Mouse (Mus musculus) stomach, embryonic 16.5 days (tissue): ENCODE data around the gene Styk1. TPM values are rescaled to one million over a fixed set of nuclear protein-coding genes. Genes with fewer than 3 reads are reported as not detected.

Experiments
- ATAC-seq: fragments of 200-750 bp; cut with Nextera tagmentation; 2 replicates; pipeline ENCODE4 v1.8.0; 2017; ENCODE audit warnings: moderate number of reproducible peaks, moderate TSS enrichment; ENCODE audit not compliant: insufficient read depth, low FRiP score
- H3K27ac ChIP-seq: fragments of 300-500 bp; sonication (generic); 2 replicates; pipeline ENCODE4 v1.5.1; 2014; ENCODE audit warnings: low read length
- H3K27me3 ChIP-seq: fragments of 300-500 bp; sonication (generic); 2 replicates; pipeline ENCODE4 v1.6.1; 2014; ENCODE audit warnings: low read length, control low read depth, mixed read lengths; ENCODE audit not compliant: control insufficient read depth, insufficient read depth
- H3K36me3 ChIP-seq: fragments of 300-500 bp; sonication (generic); 2 replicates; pipeline ENCODE4 v1.6.1; 2014; ENCODE audit warnings: low read length; ENCODE audit not compliant: control insufficient read depth, insufficient read depth
- H3K4me1 ChIP-seq: fragments of 300-500 bp; sonication (generic); 2 replicates; pipeline ENCODE4 v1.6.1; 2014; ENCODE audit warnings: low read length, control low read depth, mixed read lengths; ENCODE audit not compliant: control insufficient read depth, insufficient read depth
- H3K4me2 ChIP-seq: fragments of 300-500 bp; sonication (generic); 2 replicates; pipeline ENCODE4 v1.6.1; 2014; ENCODE audit warnings: low read depth, low read length, mixed read lengths
- H3K4me3 ChIP-seq: fragments of 300-500 bp; sonication (generic); replicated peaks from 2 replicates; pipeline ENCODE4 v1.5.1; 2014; ENCODE audit warnings: mild to moderate bottlenecking, low read length
- H3K9ac ChIP-seq: fragments of 300-500 bp; sonication (generic); 2 replicates; pipeline ENCODE4 v1.6.1; 2014; ENCODE audit warnings: low read length
- H3K9me3 ChIP-seq: fragments of 300-500 bp; sonication (generic); replicated peaks from 2 replicates; pipeline ENCODE4 v1.6.1; 2016; ENCODE audit warnings: low read length, control low read depth; ENCODE audit not compliant: control insufficient read depth
- WGBS: fragments of 180-500 bp; shearing (Covaris S2); extraction: QIAGEN DNeasy Blood & Tissue Kit; methylation state at CpG from one replicate; pipeline ENCODE4 v1.1.7; 2014; 5-methylcytosine and 5-hydroxymethylcytosine counted together
- polyA plus RNA-seq: library from polyadenylated mRNA; unstranded; fragments of >200 nt; fragmentation: Nextera tagmentation; extraction: Ambion mirVana; gene quantifications from 2 replicates; pipeline ENCODE4 v1.2.1, GENCODE M21; 2015

Styk1 gene
- polyA plus RNA-seq, 1 experiment from 2014 or later: 12.1 TPM

DNA sequence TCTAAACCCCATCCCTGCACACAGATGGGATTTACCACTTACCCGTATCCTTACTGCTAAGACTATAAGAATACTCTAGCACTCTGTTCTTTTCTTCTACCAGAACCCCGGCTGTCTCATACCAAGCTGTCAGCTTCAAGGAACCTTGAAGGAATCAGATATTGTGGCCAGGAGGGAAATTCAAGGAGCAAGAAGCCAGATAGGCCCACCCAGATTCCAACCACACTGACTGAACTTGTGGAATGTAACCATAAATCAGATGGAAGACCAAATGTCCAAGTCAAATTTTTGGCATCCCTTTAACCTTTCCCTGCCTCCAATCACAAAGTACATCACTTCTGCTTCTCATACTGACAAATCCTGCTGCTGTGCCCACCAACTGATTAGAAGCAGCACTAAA lies 6.4 kb downstream of the Styk1 start:
- Histone ChIP-seq H3K4me3 (no peak overlapping the region), H3K36me3 (no peaks in the 10 kb centered on the region), H3K9ac (no peak overlapping the region), H3K4me2 (no peak overlapping the region), H3K27ac (no peak overlapping the region), H3K27me3 (no peaks in the 10 kb centered on the region), H3K4me1 (no peaks in the 10 kb centered on the region), H3K9me3 (no peaks in the 10 kb centered on the region)
- 64% methylated on average over 2 of the region's 2 CpGs for WGBS
- ATAC-seq: no peak

DNA sequence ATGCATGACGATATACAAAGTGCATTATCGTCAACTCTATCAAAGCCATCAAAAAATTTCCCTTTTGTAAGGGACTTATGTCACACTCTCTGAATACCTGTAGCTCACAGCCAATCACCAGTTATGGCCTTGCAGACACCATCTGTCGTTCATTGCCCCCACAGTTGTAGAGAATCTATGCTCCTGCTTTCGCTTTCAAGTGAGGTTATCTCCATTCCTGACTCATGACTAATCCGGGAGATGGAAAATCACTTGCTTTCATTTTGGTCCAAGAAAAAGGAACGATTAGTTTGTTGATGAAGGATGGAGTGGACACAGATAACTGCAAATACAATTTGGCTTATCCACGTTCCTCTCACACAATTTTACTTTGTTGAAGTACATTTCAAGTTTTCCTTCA lies 9.1 kb downstream of the Styk1 start:
- Histone ChIP-seq H3K9ac (no peak overlapping the region), H3K4me3 (no peak overlapping the region), H3K27ac (no peak overlapping the region), H3K27me3 (no peaks in the 10 kb centered on the region), H3K4me1 (no peaks in the 10 kb centered on the region), H3K4me2 (no peak overlapping the region), H3K36me3 (no peaks in the 10 kb centered on the region), H3K9me3 (no peaks in the 10 kb centered on the region)
- no peak for ATAC-seq
- WGBS: 79% methylated on average over 7 of the region's 7 CpGs

DNA sequence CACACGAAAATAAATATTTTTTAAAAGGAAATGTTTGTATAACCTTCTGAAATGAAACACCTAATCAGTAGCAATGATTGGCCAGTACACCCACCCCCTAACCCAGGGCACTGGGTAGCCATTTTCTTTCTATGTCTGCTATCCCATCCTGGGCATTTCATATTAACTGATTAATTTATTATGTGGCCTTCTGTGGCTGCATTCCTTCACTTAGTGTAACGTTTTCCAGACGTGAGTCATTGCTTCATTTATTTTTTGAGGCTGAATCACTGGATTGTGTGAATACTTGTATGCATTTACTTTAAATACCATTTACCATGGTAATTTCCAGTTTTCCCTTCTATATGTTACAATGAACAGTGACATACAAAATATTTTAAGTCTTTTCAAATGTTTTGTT lies 13.3 kb downstream of the Styk1 start:
- Histone ChIP-seq H3K9ac (no peak overlapping the region), H3K9me3 (no peaks in the 10 kb centered on the region), H3K27ac (no peak overlapping the region), H3K4me2 (no peak overlapping the region), H3K4me1 (no peaks in the 10 kb centered on the region), H3K36me3 (no peaks in the 10 kb centered on the region), H3K27me3 (no peaks in the 10 kb centered on the region), H3K4me3 (no peak overlapping the region)
- 48% methylated on average over 3 of the region's 3 CpGs for WGBS
- no peak for ATAC-seq

DNA sequence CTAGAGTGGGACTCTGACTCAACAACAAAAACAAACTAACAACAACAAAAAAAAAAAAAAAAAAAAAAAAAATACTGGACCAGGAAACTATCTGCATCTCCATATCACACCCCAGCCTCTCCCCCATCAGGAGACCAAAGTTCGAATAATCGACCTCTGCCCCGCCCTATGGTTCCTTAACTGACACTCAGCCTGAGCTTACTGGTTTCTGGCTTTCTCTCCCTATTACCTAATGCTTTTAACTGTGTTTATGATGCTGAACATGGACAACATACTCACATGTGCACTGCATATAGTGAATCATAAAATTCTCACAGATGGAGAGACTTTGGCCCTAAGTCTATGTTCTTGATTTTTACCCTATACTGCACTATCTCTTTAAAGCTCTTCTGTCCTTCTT lies 14.1 kb downstream of the Styk1 start:
- peak; percentile 56; the same call in 1 of the 2 replicates for ATAC-seq

DNA sequence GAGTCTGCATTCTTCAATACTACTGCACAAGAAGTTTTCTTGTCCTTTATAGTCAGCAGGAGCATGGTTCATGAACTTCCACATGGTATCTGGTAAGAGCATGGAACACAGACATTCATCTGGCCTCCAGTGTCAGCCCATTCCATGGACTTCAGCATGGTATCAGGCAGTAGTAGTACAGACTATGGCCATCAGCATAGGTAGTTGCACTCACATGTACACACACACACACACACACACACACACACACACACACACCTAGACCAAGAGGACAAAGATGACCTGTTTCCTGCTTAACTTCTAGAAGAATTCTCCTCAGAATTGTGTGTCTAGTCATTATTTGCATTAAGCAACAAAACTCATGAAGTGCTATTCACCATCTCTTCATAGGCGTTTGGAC lies 14.6 kb downstream of the Styk1 start:
- WGBS: 76% methylated on average over 1 of the region's 1 CpGs
- no peaks in the 10 kb centered on the region for H3K27me3 ChIP-seq
- H3K4me1 ChIP-seq: no peaks in the 10 kb centered on the region
- no peak for ATAC-seq
- no peak overlapping the region for H3K9ac ChIP-seq
- no peaks in the 10 kb centered on the region for H3K9me3 ChIP-seq
- H3K4me3 ChIP-seq: no peak overlapping the region
- no peak overlapping the region for H3K27ac ChIP-seq
- no peak overlapping the region for H3K4me2 ChIP-seq
- no peaks in the 10 kb centered on the region for H3K36me3 ChIP-seq

More for the DNA sequence above, 14.1 kb downstream of the Styk1 start:
- Histone ChIP-seq H3K36me3 (no peaks in the 10 kb centered on the region), H3K4me2 (no peak overlapping the region), H3K27me3 (no peaks in the 10 kb centered on the region), H3K27ac (no peak overlapping the region), H3K9ac (no peak overlapping the region), H3K4me3 (no peak overlapping the region), H3K9me3 (no peaks in the 10 kb centered on the region), H3K4me1 (no peaks in the 10 kb centered on the region)
- 73% methylated on average over 3 of the region's 3 CpGs for WGBS

DNA sequence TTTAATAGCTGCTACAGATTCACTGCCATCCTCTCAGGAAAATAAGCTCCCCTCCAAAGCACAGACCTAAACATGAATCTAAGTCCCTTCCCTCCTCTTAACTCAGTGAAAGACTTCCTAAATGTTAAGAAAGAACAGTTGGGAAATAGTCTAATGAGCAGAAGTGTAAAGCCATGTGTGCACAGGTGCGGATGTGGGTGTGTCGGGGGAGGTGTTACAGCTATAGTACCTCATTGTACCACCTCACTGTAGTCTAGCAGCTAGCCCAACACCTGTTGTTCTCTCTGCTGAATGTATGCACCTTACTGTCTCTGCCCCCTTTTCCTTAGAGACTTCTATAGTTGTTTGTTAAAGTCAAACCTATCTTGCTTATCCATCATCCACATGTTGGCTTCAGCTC lies 26.3 kb downstream of the Styk1 start:
- Histone ChIP-seq H3K27ac (no peak overlapping the region), H3K4me1 (no peaks in the 10 kb centered on the region), H3K4me2 (no peak overlapping the region), H3K4me3 (no peak overlapping the region), H3K9me3 (no peaks in the 10 kb centered on the region), H3K36me3 (no peaks in the 10 kb centered on the region), H3K27me3 (no peaks in the 10 kb centered on the region), H3K9ac (no peak overlapping the region)
- no peak for ATAC-seq
- WGBS: 74% methylated on average over 2 of the region's 2 CpGs

DNA sequence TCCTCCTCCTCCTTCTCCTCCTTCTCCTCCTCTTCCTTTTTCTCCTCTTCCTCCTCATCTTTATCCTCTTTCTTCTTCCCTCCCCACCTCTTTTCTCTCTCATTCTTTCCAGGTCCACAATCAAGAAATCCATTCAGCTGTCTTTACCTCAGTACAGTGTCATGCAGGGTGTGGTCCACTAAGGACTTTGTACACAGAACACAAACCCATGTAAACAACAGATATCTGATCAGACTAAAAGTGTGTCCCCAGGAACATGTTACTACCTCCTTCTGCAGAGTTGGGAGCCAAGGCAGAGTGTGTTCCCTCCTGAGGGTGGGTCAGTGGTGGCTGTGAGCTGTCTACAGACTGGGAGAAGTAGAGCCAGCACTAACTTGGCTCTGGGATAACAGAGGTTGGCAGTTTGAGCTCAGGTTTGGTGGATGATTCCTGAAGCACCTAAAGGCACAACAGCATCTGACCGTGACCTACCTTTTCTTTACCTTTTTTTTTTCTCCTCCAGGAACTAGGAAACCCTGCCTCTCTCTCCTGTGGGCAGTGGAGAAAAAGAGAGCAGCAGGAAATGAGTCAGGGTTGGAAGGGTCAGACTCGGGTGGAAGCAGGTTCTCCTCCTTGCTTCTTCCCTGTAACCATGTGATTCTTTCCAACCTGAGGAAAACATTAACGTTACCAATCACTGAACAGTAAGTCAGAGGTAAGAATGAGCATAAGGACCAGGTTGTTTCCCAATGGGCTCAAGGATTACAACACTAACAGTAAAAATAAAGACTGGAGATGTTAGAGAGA lies 31.4 kb downstream of the Styk1 start:
- peak; percentile 66; the same call in 1 of the 2 replicates for ATAC-seq
- Histone ChIP-seq H3K4me3 (no peak overlapping the region), H3K36me3 (no peaks in the 10 kb centered on the region), H3K27me3 (no peaks in the 10 kb centered on the region), H3K27ac (0 out of 2 replicates have a peak overlapping the region, but pooled peaks have one; percentile 4), H3K9me3 (no peaks in the 10 kb centered on the region), H3K9ac (no peak overlapping the region), H3K4me2 (no peak overlapping the region), H3K4me1 (no peaks in the 10 kb centered on the region)
- 60% methylated on average over 3 of the region's 3 CpGs for WGBS

DNA sequence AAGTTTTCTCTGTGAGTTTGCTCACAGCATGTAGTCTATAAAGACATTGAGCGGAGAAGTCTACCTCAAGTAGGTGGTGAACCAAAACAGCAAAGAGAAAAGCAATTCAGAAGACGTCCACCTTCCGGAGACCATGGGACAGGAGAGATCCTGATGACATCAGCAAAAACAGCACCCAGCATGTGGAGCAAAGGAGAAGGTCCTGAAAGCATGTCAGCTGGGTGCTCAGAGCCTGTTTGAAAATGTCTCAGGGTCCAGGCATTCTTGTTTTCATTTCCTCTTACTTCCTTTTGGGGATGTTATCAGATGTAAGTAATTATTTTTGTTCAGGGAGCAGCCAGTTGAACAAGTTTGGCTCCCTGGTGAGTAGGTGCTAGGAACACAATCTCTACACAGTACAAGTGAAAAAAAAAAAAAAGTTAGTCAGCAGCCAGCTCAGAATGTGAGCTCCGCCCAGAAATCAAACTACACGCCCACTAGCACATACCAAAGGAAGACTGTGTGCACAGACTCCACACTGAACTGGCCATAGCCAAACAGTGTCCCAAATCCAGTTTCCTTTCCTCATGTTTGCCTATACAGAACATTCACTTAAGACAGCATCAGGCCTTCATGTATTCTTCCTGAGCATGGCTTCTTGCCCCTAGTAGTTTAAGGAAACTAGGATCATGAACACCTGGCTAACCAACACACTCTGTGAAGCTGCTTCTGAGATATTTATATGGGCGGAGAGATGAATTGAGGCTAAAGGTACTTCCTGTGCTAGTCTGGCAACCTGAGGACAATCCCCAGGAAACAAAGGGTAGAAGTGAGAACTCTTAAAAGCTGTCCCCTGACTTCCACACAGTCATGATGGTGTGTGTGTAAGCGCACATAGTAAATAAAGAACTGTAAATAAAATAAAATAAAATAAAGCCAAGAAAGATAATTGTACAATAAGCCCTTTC lies 37.0 kb downstream of the Styk1 start:
- H3K27ac ChIP-seq: peak overlapping the region; percentile 87
- H3K4me2 ChIP-seq: no peak overlapping the region

DNA sequence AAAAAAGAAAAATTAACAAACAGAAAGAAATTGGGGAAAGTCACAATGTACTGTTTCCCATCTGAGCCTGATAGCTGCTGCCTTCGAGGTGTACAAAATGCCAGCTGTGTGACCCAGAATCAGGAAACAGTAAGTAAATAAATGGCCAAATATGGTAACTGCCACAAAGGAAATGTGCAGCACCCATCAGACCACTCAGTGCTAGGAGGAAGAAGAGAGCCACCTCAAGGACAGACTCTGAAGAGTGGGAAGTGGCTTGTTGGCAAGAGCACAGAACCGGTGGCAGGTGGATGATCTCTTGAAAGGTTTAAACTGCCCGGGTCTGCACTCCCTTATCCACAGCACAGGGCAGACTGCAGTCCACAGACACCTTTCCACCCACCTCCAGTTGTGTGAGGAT lies 45.4 kb downstream of the Styk1 start:
- Histone ChIP-seq H3K4me3 (no peak overlapping the region), H3K9me3 (no peaks in the 10 kb centered on the region), H3K4me1 (no peaks in the 10 kb centered on the region), H3K36me3 (no peaks in the 10 kb centered on the region), H3K9ac (no peak overlapping the region), H3K27me3 (no peaks in the 10 kb centered on the region), H3K4me2 (no peak overlapping the region), H3K27ac (no peak overlapping the region)
- WGBS: 46% methylated on average over 3 of the region's 3 CpGs
- ATAC-seq: no peak; the same call in 1 of the 2 replicates

More for the DNA sequence above, 37.0 kb downstream of the Styk1 start:
- whole genome bisulfite sequencing: 69% methylated on average over 7 of the region's 7 CpGs
- no peaks in the 10 kb centered on the region for H3K27me3 ChIP-seq
- H3K36me3 ChIP-seq: no peaks in the 10 kb centered on the region
- no peaks in the 10 kb centered on the region for H3K9me3 ChIP-seq
- H3K9ac ChIP-seq: no peak overlapping the region
- H3K4me1 ChIP-seq: no peaks in the 10 kb centered on the region
- peak; percentile 95 for ATAC-seq
- H3K4me3 ChIP-seq: no peak overlapping the region
